8 mouse cellular contexts compared by ENCODE assay signal in the genomic region with DNA sequence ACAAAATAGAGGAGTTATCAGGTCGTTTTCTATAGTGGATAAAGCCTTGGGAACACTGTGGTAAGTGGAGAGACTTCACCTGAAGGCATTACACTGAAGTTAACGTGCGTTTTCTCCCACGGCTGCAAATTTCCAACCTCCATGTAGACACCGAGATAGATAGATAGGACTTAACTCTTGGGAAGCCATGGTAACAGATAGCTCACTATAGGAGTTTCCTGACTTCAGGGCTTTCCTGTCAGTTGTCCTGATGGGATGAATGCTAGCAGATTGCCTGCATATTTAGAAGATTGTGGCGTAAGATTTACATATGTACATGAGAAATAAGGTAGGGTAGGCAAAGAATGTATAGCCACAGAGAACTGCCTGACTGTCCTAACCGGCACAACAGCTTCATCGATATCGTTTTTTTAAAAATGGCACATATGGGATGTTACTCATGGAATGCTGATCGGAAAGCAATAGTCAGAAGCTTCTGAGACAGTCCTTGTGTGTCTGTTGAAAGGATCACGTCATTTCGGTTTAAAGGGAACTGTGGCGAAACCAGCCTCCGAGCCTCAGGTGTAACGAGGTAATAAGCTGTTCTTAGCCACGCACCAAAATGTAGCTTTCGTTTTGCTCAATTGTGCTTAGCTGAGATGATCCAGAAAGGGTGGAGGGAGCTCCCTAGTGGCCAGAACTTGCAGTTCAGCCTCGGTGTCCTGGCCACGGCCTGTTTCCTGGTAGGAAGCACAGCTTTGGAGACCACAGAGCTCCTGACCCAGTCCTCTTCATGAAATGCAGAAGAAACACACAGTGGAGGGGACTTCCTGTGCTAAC.
DNase-seq lines count a peak whose midpoint lies in the region; ATAC-seq lines count a peak whose summit lies in the region.

No protein-coding gene starts in this region.

- no peaks in the 10 kb centered on the region for H3K36me3 ChIP-seq in forebrain, embryonic 11.5 days (ENCODE audit: control insufficient read depth, insufficient read depth, low read length)
- H3K36me3 ChIP-seq in heart, embryonic 16.5 days (ENCODE audit: control insufficient read depth, insufficient read depth), result no peaks in the 10 kb centered on the region
- H3K36me3 ChIP-seq in liver, embryonic 15.5 days (replicated peaks), result no peaks in the 10 kb centered on the region
- no peaks in the 10 kb centered on the region for H3K36me3 ChIP-seq in neural tube, embryonic 12.5 days

- DNase-seq in CD8-positive naive resting alpha-beta T cell, adult 2 months (ENCODE audit: low read depth in 2 of 2, low spot score in 2 of 2), result peak; percentile 69 to 82
- peak; percentile 65 for DNase-seq in c-Kit-positive CD71-positive TER-119-negative erythroid progenitor cells, embryonic 14.5 days (ENCODE audit: low read depth)
- peak; percentile 83 for DNase-seq in forebrain, embryonic 11.5 days (ENCODE audit: low spot score)
- peak; percentile 81 to 92 for DNase-seq in kidney, postnatal 36 days
- DNase-seq in telencephalon, adult 2 months (ENCODE audit: low read depth, low spot score), result peak; percentile 80

- WGBS in forebrain, embryonic 11.5 days, result 50% methylated on average over 19 of the region's 19 CpGs
- 30% methylated on average over 19 of the region's 19 CpGs for WGBS in heart, embryonic 16.5 days
- 29% methylated on average over 19 of the region's 19 CpGs for WGBS in liver, embryonic 15.5 days (ENCODE audit: insufficient replicate concordance)
- WGBS in neural tube, embryonic 12.5 days, result 49% methylated on average over 19 of the region's 19 CpGs

- peak overlapping the region; percentile 37; the same call in 1 of the 2 replicates for H3K4me2 ChIP-seq in forebrain, embryonic 11.5 days (ENCODE audit: low read depth, low read length, severe bottlenecking)
- H3K4me2 ChIP-seq in heart, embryonic 16.5 days (ENCODE audit: low read depth, low read length), result peak overlapping the region; percentile 68
- H3K4me2 ChIP-seq in liver, embryonic 15.5 days, result peak overlapping the region; percentile 56
- peak overlapping the region; percentile 52 for H3K4me2 ChIP-seq in neural tube, embryonic 12.5 days (replicated peaks)

- H3K9ac ChIP-seq in forebrain, embryonic 11.5 days (ENCODE audit: low read length), result no peak overlapping the region
- peak overlapping the region; percentile 61 for H3K9ac ChIP-seq in heart, embryonic 16.5 days (ENCODE audit: low read length)
- H3K9ac ChIP-seq in liver, embryonic 15.5 days, result no peak overlapping the region
- no peak overlapping the region for H3K9ac ChIP-seq in neural tube, embryonic 12.5 days

- H3K4me1 ChIP-seq in forebrain, embryonic 11.5 days (replicated peaks; ENCODE audit: control insufficient read depth, insufficient read depth, low read length), result no peaks in the 10 kb centered on the region
- no peaks in the 10 kb centered on the region for H3K4me1 ChIP-seq in heart, embryonic 16.5 days (ENCODE audit: control insufficient read depth, insufficient read depth, low read length)
- H3K4me1 ChIP-seq in liver, embryonic 15.5 days (replicated peaks), result no peaks in the 10 kb centered on the region; the same call in 1 of the 2 replicates
- no peaks in the 10 kb centered on the region; the same call in 1 of the 2 replicates for H3K4me1 ChIP-seq in neural tube, embryonic 12.5 days

- no peaks in the 10 kb centered on the region for H3K27me3 ChIP-seq in forebrain, embryonic 11.5 days (ENCODE audit: control insufficient read depth, insufficient read depth, low read length)
- no peaks in the 10 kb centered on the region for H3K27me3 ChIP-seq in heart, embryonic 16.5 days (ENCODE audit: control insufficient read depth, insufficient read depth, low read length)
- H3K27me3 ChIP-seq in liver, embryonic 15.5 days, result no peaks in the 10 kb centered on the region
- H3K27me3 ChIP-seq in neural tube, embryonic 12.5 days (replicated peaks), result no peaks in the 10 kb centered on the region

- peak overlapping the region; percentile 18; the same call in 1 of the 2 replicates for H3K4me3 ChIP-seq in forebrain, embryonic 11.5 days (ENCODE audit: low read depth, low read length)
- H3K4me3 ChIP-seq in heart, embryonic 16.5 days (ENCODE audit: low read length), result peak overlapping the region; percentile 66
- H3K4me3 ChIP-seq in liver, embryonic 15.5 days (replicated peaks), result peak overlapping the region; percentile 48
- no peak overlapping the region for H3K4me3 ChIP-seq in neural tube, embryonic 12.5 days

- H3K27ac ChIP-seq in forebrain, embryonic 11.5 days (ENCODE audit: low read depth, low read length), result no peak overlapping the region
- no peak overlapping the region for H3K27ac ChIP-seq in heart, embryonic 16.5 days (ENCODE audit: low read length)
- no peak overlapping the region for H3K27ac ChIP-seq in liver, embryonic 15.5 days (replicated peaks)
- no peak overlapping the region for H3K27ac ChIP-seq in neural tube, embryonic 12.5 days

- no peaks in the 10 kb centered on the region for H3K9me3 ChIP-seq in forebrain, embryonic 11.5 days (ENCODE audit: control insufficient read depth, low read length)
- H3K9me3 ChIP-seq in heart, embryonic 16.5 days (replicated peaks; ENCODE audit: control insufficient read depth, low read length), result no peaks in the 10 kb centered on the region
- H3K9me3 ChIP-seq in liver, embryonic 15.5 days (replicated peaks), result no peaks in the 10 kb centered on the region
- H3K9me3 ChIP-seq in neural tube, embryonic 12.5 days, result no peaks in the 10 kb centered on the region

- ATAC-seq in forebrain, embryonic 11.5 days (replicated peaks; ENCODE audit: low FRiP score), result peak; percentile 88
- peak; percentile 83 for ATAC-seq in heart, embryonic 16.5 days (replicated peaks; ENCODE audit: extremely low read depth, insufficient read depth, low FRiP score)
- ATAC-seq in liver, embryonic 15.5 days (ENCODE audit: insufficient read depth), result peak; percentile 40; the same call in 1 of the 2 replicates
- ATAC-seq in neural tube, embryonic 12.5 days (ENCODE audit: low FRiP score, low read depth), result peak; percentile 91

Comparison
In these comparisons a context has a peak if more than half of its experiments do, and no peak if none do; other contexts are left out.
1. ATAC-seq: peak in every context shown above with its lines; median percentile 91 in neural tube, embryonic 12.5 days; 88 in forebrain, embryonic 11.5 days; 83 in heart, embryonic 16.5 days; 40 in liver, embryonic 15.5 days.